ENCODE assay signal across 11 mouse cellular contexts in the genomic region with DNA sequence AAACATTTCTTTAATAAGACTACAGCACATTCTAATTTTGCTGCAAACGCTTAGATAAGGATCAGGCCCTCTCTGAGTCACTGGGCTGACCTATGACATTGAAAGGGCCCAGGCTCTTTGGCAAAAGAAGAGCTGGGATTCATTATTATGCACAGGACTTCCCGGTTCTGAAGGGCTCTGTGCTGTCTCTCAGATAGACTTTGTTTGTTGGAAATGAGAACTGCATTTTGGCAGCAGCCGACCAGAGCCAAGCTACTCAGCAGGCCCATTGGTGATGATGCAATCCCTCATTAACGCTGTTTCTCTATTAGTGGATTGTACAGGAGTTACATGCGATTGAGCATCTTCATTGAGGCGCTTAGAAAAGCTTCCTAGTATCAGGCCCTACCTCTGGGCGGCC.
DNase-seq lines count a peak whose midpoint lies in the region; ATAC-seq and TF ChIP-seq lines count a peak whose summit lies in the region.
"Had no signal": no experiment of that assay in that cellular context is flagged by ENCODE, and none has a peak within 500 bp of the region (broad histone marks: within the 10 kb centered on the region; RNA-seq: fewer than 3 reads in every experiment).

No protein-coding gene starts in this region.

- no peak for TF ChIP-seq CTCF in lung, postnatal 0 days (IDR thresholded peaks at IDR 0.05)
- TF ChIP-seq CTCF in olfactory bulb, adult 2 months (IDR thresholded peaks at IDR 0.05; ENCODE audit: insufficient read depth, low read depth, low read length): no peak

- TF ChIP-seq EP300 in lung, postnatal 0 days (IDR thresholded peaks at IDR 0.05): no peak

- no peak overlapping the region for H3K9ac ChIP-seq in lung, postnatal 0 days (replicated peaks; ENCODE audit: low read depth)
- H3K9ac ChIP-seq in hindbrain, embryonic 16.5 days (ENCODE audit: low read depth, low read length): no peak overlapping the region
- H3K9ac ChIP-seq: embryonic facial prominence, embryonic 15.5 days had no signal

- H3K36me3 ChIP-seq in lung, postnatal 0 days (ENCODE audit: insufficient read depth, low read length): no peaks in the 10 kb centered on the region
- H3K36me3 ChIP-seq in embryonic facial prominence, embryonic 10.5 days (replicated peaks): no peaks in the 10 kb centered on the region
- H3K36me3 ChIP-seq in hindbrain, embryonic 16.5 days (ENCODE audit: control insufficient read depth, insufficient read depth, low read length): no peaks in the 10 kb centered on the region
- H3K36me3 ChIP-seq: embryonic facial prominence, embryonic 15.5 days had no signal

- TF ChIP-seq POLR2A in olfactory bulb, adult 2 months (IDR thresholded peaks at IDR 0.05; ENCODE audit: insufficient read depth, low read depth, low read length): no peak

- 40% methylated on average over 7 of the region's 7 CpGs for WGBS in lung, postnatal 0 days
- WGBS in embryonic facial prominence, embryonic 10.5 days: 37% methylated on average over 7 of the region's 7 CpGs
- 21% methylated on average over 7 of the region's 7 CpGs for WGBS in hindbrain, embryonic 16.5 days
- WGBS in olfactory bulb, adult 2 months: 29% methylated on average over 7 of the region's 7 CpGs

- H3K27ac ChIP-seq in lung, postnatal 0 days (ENCODE audit: low read length): no peak overlapping the region
- H3K27ac ChIP-seq in embryonic facial prominence, embryonic 10.5 days (replicated peaks): peak overlapping the region; percentile 35; the same call in 1 of the 2 replicates
- peak overlapping the region; percentile 59 for H3K27ac ChIP-seq in hindbrain, embryonic 16.5 days (ENCODE audit: low read depth, low read length)
- peak overlapping the region; percentile 79; the same call in 1 of the 2 replicates for H3K27ac ChIP-seq in olfactory bulb, adult 2 months (ENCODE audit: insufficient read depth, low read depth, low read length)
- H3K27ac ChIP-seq: embryonic facial prominence, embryonic 15.5 days had no signal

- H3K4me1 ChIP-seq in lung, postnatal 0 days (ENCODE audit: insufficient read depth, low read depth, low read length): no peaks in the 10 kb centered on the region; the same call in 1 of the 2 replicates
- H3K4me1 ChIP-seq in embryonic facial prominence, embryonic 10.5 days: peaks cover 42% of the 10 kb centered on the region
- H3K4me1 ChIP-seq in hindbrain, embryonic 16.5 days (ENCODE audit: control insufficient read depth, insufficient read depth, low read depth, low read length): peaks cover 7% of the 10 kb centered on the region
- peaks cover 10% of the 10 kb centered on the region for H3K4me1 ChIP-seq in olfactory bulb, adult 2 months (ENCODE audit: control insufficient read depth, insufficient read depth, low read length)

- ATAC-seq in lung, postnatal 0 days: no peak
- ATAC-seq in hindbrain, embryonic 16.5 days: peak; percentile 72
- ATAC-seq: intestine, embryonic 16.5 days had no signal

- no peaks in the 10 kb centered on the region for H3K9me3 ChIP-seq in lung, postnatal 0 days (ENCODE audit: low read length)
- peaks cover 7% of the 10 kb centered on the region; the same call in 1 of the 2 replicates for H3K9me3 ChIP-seq in embryonic facial prominence, embryonic 10.5 days
- H3K9me3 ChIP-seq in hindbrain, embryonic 16.5 days (ENCODE audit: control insufficient read depth, low read length): no peaks in the 10 kb centered on the region
- H3K9me3 ChIP-seq: embryonic facial prominence, embryonic 15.5 days had no signal

- no peak overlapping the region for H3K4me2 ChIP-seq in lung, postnatal 0 days (replicated peaks; ENCODE audit: low read depth, low read length)
- no peak overlapping the region for H3K4me2 ChIP-seq in hindbrain, embryonic 16.5 days (ENCODE audit: low read length)
- H3K4me2 ChIP-seq: embryonic facial prominence, embryonic 15.5 days had no signal

- DNase-seq in lung, postnatal 0 days (ENCODE audit: low spot score): peak; percentile 30
- DNase-seq in lung, postnatal 14 days: no peak
- DNase-seq in embryonic facial prominence, embryonic 10.5 days (ENCODE audit: low spot score): peak; percentile 29
- no peak for DNase-seq in thymus, postnatal 10 days (ENCODE audit: low spot score in 2 of 2)
- DNase-seq in B cell, adult 2 months: no peak
- no peak for DNase-seq in kidney, adult 11 months
- DNase-seq: lung, postnatal 10 days had no signal

- no peak overlapping the region for H3K4me3 ChIP-seq in lung, postnatal 0 days (ENCODE audit: low read depth, low read length)
- no peak overlapping the region for H3K4me3 ChIP-seq in embryonic facial prominence, embryonic 10.5 days
- no peak overlapping the region for H3K4me3 ChIP-seq in hindbrain, embryonic 16.5 days (ENCODE audit: low read length)
- no peak overlapping the region for H3K4me3 ChIP-seq in olfactory bulb, adult 2 months (ENCODE audit: insufficient read depth, low read depth, low read length)
- H3K4me3 ChIP-seq: embryonic facial prominence, embryonic 15.5 days had no signal

- no peaks in the 10 kb centered on the region for H3K27me3 ChIP-seq in lung, postnatal 0 days (replicated peaks; ENCODE audit: insufficient read depth, low read length)
- peaks cover 11% of the 10 kb centered on the region for H3K27me3 ChIP-seq in embryonic facial prominence, embryonic 10.5 days (replicated peaks; ENCODE audit: low read depth, poor library complexity, severe bottlenecking)
- peaks cover 3% of the 10 kb centered on the region for H3K27me3 ChIP-seq in hindbrain, embryonic 16.5 days (replicated peaks; ENCODE audit: control insufficient read depth, insufficient read depth, low read length)

Comparison
In these comparisons a context has a peak if more than half of its experiments do, and no peak if none do; other contexts are left out.
1. DNase-seq: peak in lung, postnatal 0 days (single experiment) and embryonic facial prominence, embryonic 10.5 days (single experiment); none in lung, postnatal 14 days (single experiment), thymus, postnatal 10 days (0 of 2), B cell, adult 2 months (0 of 2) and kidney, adult 11 months (single experiment).